Mouse (Mus musculus): ENCODE data around the gene Gm17455.

Gm17455 gene

GRCm38 (mm10) chr10:60399449-60399848 is at the start of gene Gm17455:
Gm17455 (plus strand) TSS chr10:60399726.
- no peak for DNase-seq (ENCODE audit: low spot score)

GRCm38 (mm10) chr10:60350077-60350804 is 49.3 kb upstream of the Gm17455 start:
- no peak for DNase-seq (ENCODE audit: low spot score)

- peak; percentile 94 for DNase-seq (ENCODE audit: low spot score)
These were observed 48.7 kb upstream of the Gm17455 start for GRCm38 (mm10) chr10:60350805-60351167.

GRCm38 (mm10) chr10:60351248-60351647 is 48.3 kb upstream of the Gm17455 start:
- DNase-seq (ENCODE audit: low spot score) = peak; percentile 21

- peak; percentile 68 for DNase-seq (ENCODE audit: low spot score)
These were observed 47.6 kb upstream of the Gm17455 start for GRCm38 (mm10) chr10:60351761-60352455.

- no peak for DNase-seq (ENCODE audit: low spot score)
These were observed 46.1 kb upstream of the Gm17455 start for GRCm38 (mm10) chr10:60353241-60354002.

- no peak for DNase-seq (ENCODE audit: low spot score)
These were observed 45.6 kb upstream of the Gm17455 start for GRCm38 (mm10) chr10:60354003-60354325.

- DNase-seq (ENCODE audit: low spot score) = no peak
These were observed 44.4 kb upstream of the Gm17455 start for GRCm38 (mm10) chr10:60354881-60355677.

- DNase-seq (ENCODE audit: low spot score) = no peak
These were observed 42.1 kb upstream of the Gm17455 start for GRCm38 (mm10) chr10:60357441-60357840.

GRCm38 (mm10) chr10:60357901-60358300 is 41.6 kb upstream of the Gm17455 start:
- DNase-seq (ENCODE audit: low spot score) = no peak

GRCm38 (mm10) chr10:60358776-60359175 is 40.8 kb upstream of the Gm17455 start:
- DNase-seq (ENCODE audit: low spot score) = no peak

GRCm38 (mm10) chr10:60361615-60362309 is 37.8 kb upstream of the Gm17455 start:
- no peak for DNase-seq (ENCODE audit: low spot score)

GRCm38 (mm10) chr10:60362310-60362628 is 37.3 kb upstream of the Gm17455 start:
- DNase-seq (ENCODE audit: low spot score) = no peak

- DNase-seq (ENCODE audit: low spot score) = no peak
These were observed 36.1 kb upstream of the Gm17455 start for GRCm38 (mm10) chr10:60363426-60363825.

GRCm38 (mm10) chr10:60367145-60367544 is 32.4 kb upstream of the Gm17455 start:
- no peak for DNase-seq (ENCODE audit: low spot score)

- DNase-seq (ENCODE audit: low spot score) = no peak
These were observed 31.6 kb upstream of the Gm17455 start for GRCm38 (mm10) chr10:60367904-60368303.

GRCm38 (mm10) chr10:60369405-60369804 is 30.1 kb upstream of the Gm17455 start:
- no peak for DNase-seq (ENCODE audit: low spot score)

- no peak for DNase-seq (ENCODE audit: low spot score)
These were observed 29.4 kb upstream of the Gm17455 start for GRCm38 (mm10) chr10:60370098-60370497.

GRCm38 (mm10) chr10:60370601-60371061 is 28.9 kb upstream of the Gm17455 start:
- DNase-seq (ENCODE audit: low spot score) = no peak

- no peak for DNase-seq (ENCODE audit: low spot score)
These were observed 27.7 kb upstream of the Gm17455 start for GRCm38 (mm10) chr10:60371596-60372386.

- DNase-seq (ENCODE audit: low spot score) = no peak
These were observed 26.0 kb upstream of the Gm17455 start for GRCm38 (mm10) chr10:60373543-60373936.

All from MN1 (cell line).